Mouse (Mus musculus): ENCODE measurements at regions not wholly inside any gene's neighbourhood (a gene's known extent, or its start where the extent isn't known, plus 50 kb on each side); places are given as distances from the start of the nearest gene placed in this dataset.

DNA sequence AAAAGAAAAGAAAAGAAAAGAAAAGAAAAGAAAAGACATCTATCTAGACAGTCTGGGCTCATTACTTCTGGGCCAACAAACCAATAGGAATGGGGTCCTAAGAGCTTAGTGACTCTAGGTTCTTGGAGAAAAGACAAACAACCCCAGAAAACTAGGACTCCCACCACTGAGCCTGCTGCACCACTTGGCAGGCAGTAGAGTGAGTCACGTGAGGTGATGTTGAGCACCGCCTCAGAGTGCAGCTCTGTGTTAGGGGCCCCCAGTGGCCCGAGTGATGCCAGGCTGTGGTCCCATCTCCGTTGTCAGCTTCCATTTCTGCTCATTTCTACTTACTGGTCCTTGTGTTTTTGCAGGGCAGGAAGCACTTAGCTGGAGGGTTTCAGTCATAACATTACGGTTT is 439.7 kb downstream of the Tcerg1l start:
- no peak for TF ChIP-seq CTCF (IDR thresholded peaks at IDR 0.05; ENCODE audit: borderline replicate concordance, extremely low read depth, insufficient read depth, insufficient read length)
- TF ChIP-seq POLR2A (IDR thresholded peaks at IDR 0.05; ENCODE audit: borderline replicate concordance, extremely low read depth, insufficient read depth, insufficient read length, poor library complexity, severe bottlenecking): no peak

All from brain, embryonic 14.5 days (tissue).